Mouse (Mus musculus) limb, embryonic 12.5 days (tissue): ENCODE measurements around the gene Lrrfip2. TPM values are rescaled to one million over a fixed set of nuclear protein-coding genes. Genes with fewer than 3 reads are reported as not detected.

Source experiments
- ATAC-seq: fragments of 200-750 bp; cut with Nextera tagmentation; 2 replicates; pipeline ENCODE4 v1.8.0; 2017; ENCODE audit warnings: low read depth, moderate TSS enrichment; ENCODE audit not compliant: insufficient number of reproducible peaks, insufficient read depth, low FRiP score, low TSS enrichment
- H3K27ac ChIP-seq: fragments of 300-500 bp; sonication (generic); 2 replicates; pipeline ENCODE4 v1.5.1; 2016; ENCODE audit warnings: mild to moderate bottlenecking, moderate library complexity
- H3K27me3 ChIP-seq: fragments of 300-500 bp; sonication (generic); 2 replicates; pipeline ENCODE4 v1.6.1; 2016; ENCODE audit warnings: mild to moderate bottlenecking, moderate library complexity
- H3K36me3 ChIP-seq: fragments of 300-500 bp; sonication (generic); 2 replicates; pipeline ENCODE4 v1.6.1; 2016; ENCODE audit warnings: mild to moderate bottlenecking, moderate library complexity
- H3K4me1 ChIP-seq: fragments of 300-500 bp; sonication (generic); replicated peaks from 2 replicates; pipeline ENCODE4 v1.6.1; 2016
- H3K4me2 ChIP-seq: fragments of 300-500 bp; sonication (generic); 2 replicates; pipeline ENCODE4 v1.6.1; 2016; ENCODE audit warnings: mild to moderate bottlenecking, moderate library complexity
- H3K4me3 ChIP-seq: fragments of 300-500 bp; sonication (generic); replicated peaks from 2 replicates; pipeline ENCODE4 v1.5.1; 2016; ENCODE audit warnings: mild to moderate bottlenecking
- H3K9ac ChIP-seq: fragments of 300-500 bp; sonication (generic); replicated peaks from 2 replicates; pipeline ENCODE4 v1.6.1; 2016; ENCODE audit warnings: mild to moderate bottlenecking, moderate library complexity
- H3K9me3 ChIP-seq: fragments of 300-500 bp; sonication (generic); 2 replicates; pipeline ENCODE4 v1.6.1; 2016; ENCODE audit warnings: mild to moderate bottlenecking, moderate library complexity
- WGBS: fragments of 180-500 bp; shearing (Covaris S2); methylation state at CpG from one replicate; pipeline ENCODE4 v1.1.7; 2016; 5-methylcytosine and 5-hydroxymethylcytosine counted together
- polyA plus RNA-seq: library from polyadenylated mRNA; unstranded; fragments of >200 nt; fragmentation: Nextera tagmentation; extraction: Ambion mirVana; gene quantifications from 2 replicates; pipeline ENCODE4 v1.2.1, GENCODE M21; 2016

Gene Lrrfip2
- polyA plus RNA-seq, 1 experiment from 2014 or later: 45.9 TPM

GRCm38 (mm10) chr9:111117794-111118251, 431 bp downstream of the Lrrfip2 start:
- Histone ChIP-seq H3K4me1 (peaks cover 13% of the 10 kb centered on the region), H3K36me3 (0 out of 2 replicates have a peak, but pooled peaks cover 9% of the 10 kb centered on the region), H3K9ac (peak overlapping the region; percentile 94), H3K27me3 (no peaks in the 10 kb centered on the region), H3K27ac (peak overlapping the region; percentile 81), H3K9me3 (no peaks in the 10 kb centered on the region), H3K4me2 (peak overlapping the region; percentile 76), H3K4me3 (peak overlapping the region; percentile 99)
- under 1% methylated on average over 56 of the region's 56 CpGs for WGBS
- peak; percentile 92 for ATAC-seq

GRCm38 (mm10) chr9:111118252-111118890, 979 bp downstream of the Lrrfip2 start:
- H3K36me3 ChIP-seq: 0 out of 2 replicates have a peak, but pooled peaks cover 9% of the 10 kb centered on the region

GRCm38 (mm10) chr9:111118891-111119441, 1.6 kb downstream of the Lrrfip2 start:
- peaks cover 13% of the 10 kb centered on the region for H3K4me1 ChIP-seq
- H3K27ac ChIP-seq: peak overlapping the region; percentile 81; the same call in 1 of the 2 replicates
- WGBS: 15% methylated on average over 17 of the region's 17 CpGs

More at GRCm38 (mm10) chr9:111118252-111118890, 979 bp downstream of the Lrrfip2 start:
- Histone ChIP-seq H3K4me3 (peak overlapping the region; percentile 99), H3K9ac (peak overlapping the region; percentile 94), H3K4me2 (peak overlapping the region; percentile 76), H3K4me1 (peaks cover 13% of the 10 kb centered on the region), H3K27ac (peak overlapping the region; percentile 81), H3K27me3 (no peaks in the 10 kb centered on the region), H3K9me3 (no peaks in the 10 kb centered on the region)
- peak; percentile 81 for ATAC-seq
- WGBS: under 1% methylated on average over 52 of the region's 52 CpGs

GRCm38 (mm10) chr9:111122446-111122845, 5.1 kb downstream of the Lrrfip2 start:
- no peak for ATAC-seq
- peaks cover 10% of the 10 kb centered on the region for H3K4me1 ChIP-seq
- no peak overlapping the region for H3K4me3 ChIP-seq
- H3K36me3 ChIP-seq: 0 out of 2 replicates have a peak, but pooled peaks cover 9% of the 10 kb centered on the region
- 76% methylated on average over 5 of the region's 5 CpGs for WGBS
- no peaks in the 10 kb centered on the region for H3K9me3 ChIP-seq
- no peak overlapping the region for H3K27ac ChIP-seq
- H3K9ac ChIP-seq: no peak overlapping the region
- no peak overlapping the region for H3K4me2 ChIP-seq
- H3K27me3 ChIP-seq: no peaks in the 10 kb centered on the region

More at GRCm38 (mm10) chr9:111118891-111119441, 1.6 kb downstream of the Lrrfip2 start:
- Histone ChIP-seq H3K4me2 (peak overlapping the region; percentile 76), H3K27me3 (no peaks in the 10 kb centered on the region), H3K9ac (peak overlapping the region; percentile 94), H3K36me3 (0 out of 2 replicates have a peak, but pooled peaks cover 9% of the 10 kb centered on the region), H3K4me3 (peak overlapping the region; percentile 99), H3K9me3 (no peaks in the 10 kb centered on the region)
- no peak for ATAC-seq

GRCm38 (mm10) chr9:111123336-111123735, 5.9 kb downstream of the Lrrfip2 start:
- H3K4me1 ChIP-seq: peaks cover 14% of the 10 kb centered on the region
- H3K4me3 ChIP-seq: no peak overlapping the region
- no peak overlapping the region for H3K4me2 ChIP-seq
- no peak for ATAC-seq
- 0 out of 2 replicates have a peak, but pooled peaks cover 9% of the 10 kb centered on the region for H3K36me3 ChIP-seq
- no peaks in the 10 kb centered on the region for H3K27me3 ChIP-seq
- 62% methylated on average over 2 of the region's 2 CpGs for WGBS
- H3K9ac ChIP-seq: no peak overlapping the region
- no peaks in the 10 kb centered on the region for H3K9me3 ChIP-seq
- no peak overlapping the region for H3K27ac ChIP-seq

GRCm38 (mm10) chr9:111124440-111124839, 7.0 kb downstream of the Lrrfip2 start:
- Histone ChIP-seq H3K9ac (no peak overlapping the region), H3K4me2 (no peak overlapping the region), H3K4me3 (no peak overlapping the region), H3K27ac (no peak overlapping the region), H3K9me3 (no peaks in the 10 kb centered on the region), H3K4me1 (peaks cover 5% of the 10 kb centered on the region; the same call in 1 of the 2 replicates), H3K27me3 (no peaks in the 10 kb centered on the region), H3K36me3 (0 out of 2 replicates have a peak, but pooled peaks cover 9% of the 10 kb centered on the region)
- WGBS: 81% methylated on average over 4 of the region's 4 CpGs
- no peak for ATAC-seq

- Histone ChIP-seq H3K36me3 (0 out of 2 replicates have a peak, but pooled peaks cover 6% of the 10 kb centered on the region), H3K27ac (no peak overlapping the region), H3K4me2 (no peak overlapping the region), H3K27me3 (no peaks in the 10 kb centered on the region), H3K4me1 (peaks cover 5% of the 10 kb centered on the region; the same call in 1 of the 2 replicates), H3K9ac (no peak overlapping the region), H3K4me3 (no peak overlapping the region), H3K9me3 (no peaks in the 10 kb centered on the region)
- WGBS: 83% methylated on average over 4 of the region's 4 CpGs
- ATAC-seq: no peak
Measured at GRCm38 (mm10) chr9:111126735-111127134, 9.3 kb downstream of the Lrrfip2 start.

GRCm38 (mm10) chr9:111127749-111128148, 10.4 kb downstream of the Lrrfip2 start:
- no peaks in the 10 kb centered on the region for H3K27me3 ChIP-seq
- no peak overlapping the region for H3K4me3 ChIP-seq
- no peaks in the 10 kb centered on the region for H3K36me3 ChIP-seq
- peaks cover 5% of the 10 kb centered on the region; the same call in 1 of the 2 replicates for H3K4me1 ChIP-seq
- peak overlapping the region; percentile 29; the same call in 1 of the 2 replicates for H3K27ac ChIP-seq
- no peaks in the 10 kb centered on the region for H3K9me3 ChIP-seq
- H3K9ac ChIP-seq: no peak overlapping the region
- 60% methylated on average over 4 of the region's 4 CpGs for WGBS
- no peak for ATAC-seq
- H3K4me2 ChIP-seq: no peak overlapping the region

GRCm38 (mm10) chr9:111130126-111130525, 12.7 kb downstream of the Lrrfip2 start:
- 77% methylated on average over 2 of the region's 2 CpGs for WGBS
- ATAC-seq: no peak

GRCm38 (mm10) chr9:111138161-111138560, 20.8 kb downstream of the Lrrfip2 start:
- Histone ChIP-seq H3K4me2 (no peak overlapping the region), H3K27me3 (no peaks in the 10 kb centered on the region), H3K36me3 (peaks cover 6% of the 10 kb centered on the region; the same call in 1 of the 2 replicates), H3K9ac (no peak overlapping the region), H3K27ac (no peak overlapping the region), H3K9me3 (no peaks in the 10 kb centered on the region), H3K4me3 (no peak overlapping the region), H3K4me1 (no peaks in the 10 kb centered on the region)
- ATAC-seq: no peak
- whole genome bisulfite sequencing: 93% methylated on average over 9 of the region's 9 CpGs

More at GRCm38 (mm10) chr9:111130126-111130525, 12.7 kb downstream of the Lrrfip2 start:
- H3K36me3 ChIP-seq: no peaks in the 10 kb centered on the region
- H3K27me3 ChIP-seq: no peaks in the 10 kb centered on the region
- H3K4me3 ChIP-seq: no peak overlapping the region
- no peak overlapping the region for H3K27ac ChIP-seq
- H3K9me3 ChIP-seq: no peaks in the 10 kb centered on the region
- peaks cover 5% of the 10 kb centered on the region; the same call in 1 of the 2 replicates for H3K4me1 ChIP-seq
- no peak overlapping the region for H3K4me2 ChIP-seq
- no peak overlapping the region for H3K9ac ChIP-seq

- H3K27ac ChIP-seq: no peak overlapping the region
- no peak overlapping the region for H3K4me3 ChIP-seq
- H3K9me3 ChIP-seq: no peaks in the 10 kb centered on the region
- H3K4me1 ChIP-seq: 0 out of 2 replicates have a peak, but pooled peaks cover 2% of the 10 kb centered on the region
- 88% methylated on average over 6 of the region's 6 CpGs for WGBS
- no peak overlapping the region for H3K9ac ChIP-seq
- ATAC-seq: no peak
- H3K36me3 ChIP-seq: peaks cover 10% of the 10 kb centered on the region
- H3K27me3 ChIP-seq: no peaks in the 10 kb centered on the region
- H3K4me2 ChIP-seq: no peak overlapping the region
Measured at GRCm38 (mm10) chr9:111142721-111143120, 25.3 kb downstream of the Lrrfip2 start.
